Mouse (Mus musculus) olfactory bulb, adult 2 months (tissue): ENCODE measurements around the gene Vgll4.

Experiments used
- CTCF ChIP-seq: fragments of 200-500 bp; IDR thresholded peaks from 2 replicates; pipeline ENCODE4 v1.5.1; 2012; ENCODE audit warnings: low read depth, mild to moderate bottlenecking, low read length, moderate library complexity; ENCODE audit not compliant: insufficient read depth
- POLR2A ChIP-seq: fragments of 200-500 bp; IDR thresholded peaks from 2 replicates; pipeline ENCODE4 v1.6.1; 2012; ENCODE audit warnings: mild to moderate bottlenecking, low read depth, low read length, moderate library complexity; ENCODE audit not compliant: insufficient read depth

DNA sequence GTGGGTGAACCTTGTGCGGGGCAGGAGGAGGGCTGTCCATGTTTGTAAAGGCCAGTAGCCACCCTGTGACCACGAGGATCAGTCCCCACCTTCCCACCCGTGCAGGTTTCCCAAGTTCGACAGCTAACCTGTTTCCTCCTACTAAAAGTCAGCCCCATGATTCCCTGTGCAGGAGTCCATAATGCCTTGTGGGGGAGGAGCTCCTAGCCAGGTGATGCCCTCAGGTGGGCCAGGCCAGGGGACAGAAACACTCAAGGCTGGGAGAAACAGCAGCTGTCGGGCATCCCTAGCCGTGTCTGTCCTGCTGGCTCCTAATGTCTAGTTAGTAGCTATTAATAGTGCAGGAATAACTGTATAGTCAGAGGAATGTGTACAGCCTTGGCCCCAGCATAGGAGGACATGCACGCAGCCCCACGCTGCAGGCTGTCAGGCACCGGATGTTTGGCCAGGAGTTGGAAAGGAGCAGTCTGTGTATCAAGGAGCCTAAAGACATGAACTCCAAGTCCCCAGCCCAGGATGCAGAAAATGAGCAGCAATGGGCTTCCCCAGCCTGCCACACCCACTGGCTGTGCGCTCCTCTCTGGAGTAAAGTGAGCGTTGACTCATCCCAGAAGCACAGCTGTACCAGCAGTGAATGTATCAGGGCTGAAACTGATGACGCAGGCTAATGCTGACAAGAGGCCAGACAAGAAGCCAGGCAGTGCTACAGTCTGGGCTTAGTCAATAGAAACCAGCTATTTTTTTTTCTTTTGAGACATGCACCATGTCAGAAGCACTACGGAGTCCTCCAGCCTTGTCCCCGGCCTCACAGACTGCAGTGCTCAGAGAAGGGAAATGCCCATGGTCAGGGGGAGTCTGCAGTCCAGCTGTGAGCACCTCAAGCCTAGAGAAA lies 108.9 kb downstream of the Vgll4 start:
- TF ChIP-seq CTCF (no peak), POLR2A (no peak)
